Mouse (Mus musculus) G1E (cell line): Measurements from ENCODE around the gene Snrpd2. TPM values are rescaled to one million over a fixed set of nuclear protein-coding genes. Genes with fewer than 3 reads are reported as not detected.
A peak's percentile ranks its signal among the peaks of the same experiment; 100 is the strongest.

ENCODE experiments used
- ATAC-seq: 2 replicates; pipeline ENCODE4 v1.8.0; 2016; ENCODE audit warnings: mild to moderate bottlenecking; ENCODE audit not compliant: insufficient number of reproducible peaks, poor library complexity, low FRiP score, severe bottlenecking; ENCODE audit errors: extremely low read depth
- DNase-seq: peaks from one replicate; pipeline ENCODE4 v3.0.0; 2012; ENCODE audit warnings: low spot score
- H3K27me3 ChIP-seq: 2 replicates; pipeline ENCODE4 v1.6.1; 2012; ENCODE audit warnings: mild to moderate bottlenecking, low read length, inconsistent platforms; ENCODE audit not compliant: insufficient read depth
- H3K36me3 ChIP-seq: replicated peaks from 2 replicates; pipeline ENCODE3; 2012; ENCODE audit warnings: mild to moderate bottlenecking, inconsistent platforms
- H3K4me1 ChIP-seq: 2 replicates; pipeline ENCODE4 v1.6.1; 2012; ENCODE audit warnings: low read depth, low read length, inconsistent platforms, mixed read lengths; ENCODE audit not compliant: insufficient read depth
- H3K4me3 ChIP-seq: 2 replicates; pipeline ENCODE4 v1.5.1; 2012; ENCODE audit warnings: low read depth, mild to moderate bottlenecking, inconsistent platforms, low read length, moderate library complexity, mixed read lengths
- H3K9me3 ChIP-seq: replicated peaks from 2 replicates; pipeline ENCODE4 v1.6.1; 2012; ENCODE audit warnings: inconsistent platforms
- CTCF ChIP-seq: IDR thresholded peaks from 2 replicates; pipeline ENCODE4 v1.5.1; 2012; ENCODE audit warnings: low read depth, low read length, inconsistent platforms, mixed read lengths
- GATA1 ChIP-seq: IDR thresholded peaks from 2 replicates; pipeline ENCODE4 v1.6.1; 2012; ENCODE audit warnings: borderline replicate concordance, low read length, inconsistent platforms, mixed read lengths
- GATA2 ChIP-seq: IDR thresholded peaks from 2 replicates; pipeline ENCODE4 v1.6.1; 2012; ENCODE audit warnings: low read depth, low read length, inconsistent platforms, borderline replicate concordance
- POLR2AphosphoS5 ChIP-seq: IDR thresholded peaks from 2 replicates; pipeline ENCODE4 v1.6.1; 2012; ENCODE audit warnings: low read depth, low read length, inconsistent platforms; ENCODE audit not compliant: insufficient replicate concordance
- TAL1 ChIP-seq: conservative IDR thresholded peaks from 2 replicates; pipeline ENCODE4 v1.6.1; 2012; ENCODE audit warnings: low read depth, low read length, inconsistent platforms, mixed read lengths
- polyA plus RNA-seq: library from polyadenylated mRNA; stranded (reverse); fragments of >175 nt; gene quantifications from 2 replicates; pipeline ENCODE4 v1.2.3, GENCODE M21; 2012
- total RNA-seq, 2 experiments: library from RNA; stranded (forward) in 1 of 2; stranded (reverse) in 1 of 2; fragments of 200-1000 nt in 1 of 2; fragments of >200 nt in 1 of 2; fragmentation: Nextera tagmentation in 1 of 2; gene quantifications; 2 replicates each; pipeline ENCODE4 v1.2.3; 2014 to 2017

Gene Snrpd2
- total and polyA plus RNA-seq, 3 experiments: 25.5 to 75.1 (median 73.1) TPM

GRCm38 (mm10) chr7:19119083-19119482, 30.4 kb upstream of the Snrpd2 start:
- DNase-seq: no peak
- ATAC-seq: no peak
- H3K4me3 ChIP-seq: no peak overlapping the region; the same call in 1 of the 2 replicates

GRCm38 (mm10) chr7:19119631-19120429, 29.7 kb upstream of the Snrpd2 start, which contains the start of gene Fbxo46:
TSS of gene Fbxo46 (plus strand) at chr7:19119859.
- no peak for TF ChIP-seq POLR2AphosphoS5
- Histone ChIP-seq H3K36me3 (peaks cover 19% of the 10 kb centered on the region), H3K27me3 (no peaks in the 10 kb centered on the region; the same call in 1 of the 2 replicates), H3K4me1 (peaks cover 24% of the 10 kb centered on the region), H3K9me3 (peaks cover 7% of the 10 kb centered on the region), H3K4me3 (peak within 1 kb of the TSS; percentile 77)
- ATAC-seq (peak; percentile 99), DNase-seq (peak; percentile 91)

More at GRCm38 (mm10) chr7:19119083-19119482, 30.4 kb upstream of the Snrpd2 start:
- H3K4me1 ChIP-seq: peaks cover 24% of the 10 kb centered on the region
- no peaks in the 10 kb centered on the region; the same call in 1 of the 2 replicates for H3K27me3 ChIP-seq
- H3K9me3 ChIP-seq: peaks cover 7% of the 10 kb centered on the region
- TF ChIP-seq GATA1: no peak
- TF ChIP-seq POLR2AphosphoS5: no peak
- TF ChIP-seq TAL1: no peak
- TF ChIP-seq CTCF: no peak
- no peak for TF ChIP-seq GATA2
- peaks cover 11% of the 10 kb centered on the region for H3K36me3 ChIP-seq

GRCm38 (mm10) chr7:19121686-19122085, 27.8 kb upstream of the Snrpd2 start:
- Histone ChIP-seq H3K4me1 (peaks cover 24% of the 10 kb centered on the region), H3K36me3 (peaks cover 36% of the 10 kb centered on the region), H3K9me3 (peaks cover 7% of the 10 kb centered on the region), H3K4me3 (no peak overlapping the region), H3K27me3 (no peaks in the 10 kb centered on the region; the same call in 1 of the 2 replicates)
- DNase-seq: no peak
- TF ChIP-seq CTCF (no peak), TAL1 (no peak), POLR2AphosphoS5 (no peak), GATA1 (no peak), GATA2 (no peak)
- ATAC-seq: no peak

GRCm38 (mm10) chr7:19124713-19125112, 24.8 kb upstream of the Snrpd2 start:
- H3K27me3 ChIP-seq: no peaks in the 10 kb centered on the region
- no peak overlapping the region for H3K4me3 ChIP-seq
- no peaks in the 10 kb centered on the region for H3K9me3 ChIP-seq
- H3K36me3 ChIP-seq: peaks cover 64% of the 10 kb centered on the region
- peaks cover 26% of the 10 kb centered on the region for H3K4me1 ChIP-seq
- TF ChIP-seq GATA2 (no peak), CTCF (no peak)
- DNase-seq (no peak), ATAC-seq (no peak)

- H3K27me3 ChIP-seq: no peaks in the 10 kb centered on the region
- H3K36me3 ChIP-seq: peaks cover 70% of the 10 kb centered on the region
- peaks cover 23% of the 10 kb centered on the region for H3K4me1 ChIP-seq
- TF ChIP-seq TAL1 (no peak), GATA1 (no peak), POLR2AphosphoS5 (no peak), GATA2 (no peak), CTCF (no peak)
- DNase-seq: no peak
- H3K9me3 ChIP-seq: no peaks in the 10 kb centered on the region
- ATAC-seq: no peak
- no peak overlapping the region for H3K4me3 ChIP-seq
Measured at GRCm38 (mm10) chr7:19127744-19128143, 21.8 kb upstream of the Snrpd2 start.

- TF ChIP-seq POLR2AphosphoS5 (no peak), GATA2 (no peak), CTCF (no peak), GATA1 (no peak), TAL1 (no peak)
- no peak for ATAC-seq
- peaks cover 76% of the 10 kb centered on the region for H3K36me3 ChIP-seq
- H3K4me1 ChIP-seq: peaks cover 23% of the 10 kb centered on the region
- H3K27me3 ChIP-seq: no peaks in the 10 kb centered on the region
- H3K9me3 ChIP-seq: no peaks in the 10 kb centered on the region
- H3K4me3 ChIP-seq: no peak overlapping the region
- no peak for DNase-seq
Measured at GRCm38 (mm10) chr7:19129396-19129795, 20.1 kb upstream of the Snrpd2 start.
